Mouse (Mus musculus) myocyte (in vitro differentiated cells): ENCODE results near the gene Dusp15. TPM values are rescaled to one million over a fixed set of nuclear protein-coding genes. Genes with fewer than 3 reads are reported as not detected.

Experiments
- H3K27me3 ChIP-seq: one replicate; pipeline ENCODE4 v1.6.1; 2011; ENCODE audit not compliant: control insufficient read depth, insufficient read depth, insufficient read length
- H3K36me3 ChIP-seq: one replicate; pipeline ENCODE4 v1.6.1; 2011; ENCODE audit not compliant: control insufficient read depth, insufficient read depth
- H3K4me2 ChIP-seq: one replicate; pipeline ENCODE4 v1.6.1; 2011; ENCODE audit warnings: low read depth, control low read depth
- H3K4me3 ChIP-seq: one replicate; pipeline ENCODE4 v1.5.1; 2011; ENCODE audit warnings: mild to moderate bottlenecking, control low read depth, moderate library complexity
- H3K79me2 ChIP-seq: one replicate; pipeline ENCODE4 v1.6.1; 2011; ENCODE audit not compliant: control insufficient read depth, insufficient read depth
- H3ac ChIP-seq: one replicate; pipeline ENCODE4 v1.6.1; 2011; ENCODE audit not compliant: control insufficient read depth, insufficient read length
- CEBPB ChIP-seq: IDR thresholded peaks from 2 replicates; pipeline ENCODE4 v1.6.1; 2011; ENCODE audit warnings: mild to moderate bottlenecking, moderate library complexity; ENCODE audit not compliant: poor library complexity, insufficient read depth, severe bottlenecking
- E2F4 ChIP-seq: IDR thresholded peaks from one replicate; pipeline ENCODE4 v1.6.1; 2011; ENCODE audit warnings: mild to moderate bottlenecking, control low read depth, moderate library complexity; ENCODE audit not compliant: insufficient read depth
- MAX ChIP-seq: IDR thresholded peaks from one replicate; pipeline ENCODE4 v1.6.1; 2011; ENCODE audit warnings: low read depth, mild to moderate bottlenecking, control low read depth
- MYOD1 ChIP-seq, 3 experiments: IDR thresholded peaks; one replicate each; pipeline ENCODE4 v1.6.1; 2011; ENCODE audit warnings: control low read depth in 2 of 3, low read depth in 2 of 3, mild to moderate bottlenecking in 2 of 3, moderate library complexity in 1 of 3; ENCODE audit not compliant: insufficient read length in 2 of 3, control insufficient read depth in 1 of 3
- MYOG ChIP-seq, 3 experiments: IDR thresholded peaks; one replicate each; pipeline ENCODE4 v1.6.1; 2011; ENCODE audit warnings: control low read depth in 2 of 3, low read depth in 2 of 3, mild to moderate bottlenecking in 2 of 3; ENCODE audit not compliant: insufficient read length in 2 of 3, control insufficient read depth in 1 of 3, insufficient read depth in 1 of 3
- POLR2A ChIP-seq: IDR thresholded peaks from one replicate; pipeline ENCODE4 v1.6.1; 2011; ENCODE audit warnings: low read depth, mild to moderate bottlenecking, control low read depth, moderate library complexity; ENCODE audit not compliant: insufficient read length
- POLR2AphosphoS2 ChIP-seq: IDR thresholded peaks from one replicate; pipeline ENCODE4 v1.6.1; 2011; ENCODE audit warnings: low read depth, control low read depth; ENCODE audit not compliant: insufficient read length
- REST ChIP-seq: IDR thresholded peaks from one replicate; pipeline ENCODE4 v1.6.1; 2011; ENCODE audit warnings: mild to moderate bottlenecking, control low read depth, moderate library complexity; ENCODE audit not compliant: insufficient read depth, insufficient read length
- SRF ChIP-seq: IDR thresholded peaks from one replicate; pipeline ENCODE4 v1.6.1; 2011; ENCODE audit warnings: low read depth; ENCODE audit not compliant: control insufficient read depth, insufficient read length
- TCF12 ChIP-seq: IDR thresholded peaks from one replicate; pipeline ENCODE4 v1.6.1; 2011; ENCODE audit warnings: mild to moderate bottlenecking, control low read depth; ENCODE audit not compliant: poor library complexity, insufficient read depth, severe bottlenecking
- TCF3 ChIP-seq: IDR thresholded peaks from one replicate; pipeline ENCODE4 v1.6.1; 2011; ENCODE audit warnings: low read depth, control low read depth; ENCODE audit not compliant: insufficient read length
- USF1 ChIP-seq: IDR thresholded peaks from one replicate; pipeline ENCODE4 v1.6.1; 2011; ENCODE audit warnings: low read depth, mild to moderate bottlenecking, control low read depth, moderate library complexity
- polyA plus RNA-seq: library from polyadenylated mRNA; unstranded; fragments of >200 nt; fragmentation: generic; extraction: Trizol; gene quantifications from one replicate; pipeline ENCODE4 v1.2.1, GENCODE M21; 2012; ENCODE audit warnings: missing spikeins

Gene Dusp15
- polyA plus RNA-seq, 1 experiment, result 0.02 TPM

- no peak overlapping the region for H3K4me3 ChIP-seq
- H3K27me3 ChIP-seq, result peaks cover 72% of the 10 kb centered on the region
- no peak overlapping the region for H3K4me2 ChIP-seq
- no peak for TF ChIP-seq MYOD1 (IDR thresholded peaks at IDR 0.05; ENCODE audit: control insufficient read depth in 1 of 3, insufficient read length in 2 of 3, low read depth in 2 of 3)
- no peak for TF ChIP-seq CEBPB
- no peak for TF ChIP-seq TCF3
- no peak for TF ChIP-seq MYOG (IDR thresholded peaks at IDR 0.05; ENCODE audit: control insufficient read depth in 1 of 3, insufficient read depth in 1 of 3, insufficient read length in 2 of 3, low read depth in 2 of 3)
- no peak for TF ChIP-seq USF1
- TF ChIP-seq TCF12, result no peak
- no peak for TF ChIP-seq POLR2AphosphoS2
- TF ChIP-seq POLR2A, result no peak
- H3K36me3 ChIP-seq, result no peaks in the 10 kb centered on the region
- H3ac ChIP-seq, result no peak overlapping the region
- no peaks in the 10 kb centered on the region for H3K79me2 ChIP-seq
Measured at GRCm38 (mm10) chr2:152976991-152977390, 25.5 kb upstream of the Dusp15 start.

- TF ChIP-seq SRF (no peak), REST (no peak), E2F4 (no peak), MAX (no peak), MYOD1 (IDR thresholded peaks at IDR 0.05; ENCODE audit: control insufficient read depth in 1 of 3, insufficient read length in 2 of 3, low read depth in 2 of 3) (no peak), TCF12 (no peak), POLR2AphosphoS2 (no peak), MYOG (IDR thresholded peaks at IDR 0.05; ENCODE audit: control insufficient read depth in 1 of 3, insufficient read depth in 1 of 3, insufficient read length in 2 of 3, low read depth in 2 of 3) (no peak), POLR2A (no peak), CEBPB (no peak)
- Histone ChIP-seq H3ac (no peak overlapping the region), H3K79me2 (no peaks in the 10 kb centered on the region), H3K36me3 (no peaks in the 10 kb centered on the region), H3K27me3 (peaks cover 15% of the 10 kb centered on the region), H3K4me2 (no peak overlapping the region), H3K4me3 (no peak overlapping the region)
Measured at GRCm38 (mm10) chr2:152965555-152965954, 14.1 kb upstream of the Dusp15 start.

DNA sequence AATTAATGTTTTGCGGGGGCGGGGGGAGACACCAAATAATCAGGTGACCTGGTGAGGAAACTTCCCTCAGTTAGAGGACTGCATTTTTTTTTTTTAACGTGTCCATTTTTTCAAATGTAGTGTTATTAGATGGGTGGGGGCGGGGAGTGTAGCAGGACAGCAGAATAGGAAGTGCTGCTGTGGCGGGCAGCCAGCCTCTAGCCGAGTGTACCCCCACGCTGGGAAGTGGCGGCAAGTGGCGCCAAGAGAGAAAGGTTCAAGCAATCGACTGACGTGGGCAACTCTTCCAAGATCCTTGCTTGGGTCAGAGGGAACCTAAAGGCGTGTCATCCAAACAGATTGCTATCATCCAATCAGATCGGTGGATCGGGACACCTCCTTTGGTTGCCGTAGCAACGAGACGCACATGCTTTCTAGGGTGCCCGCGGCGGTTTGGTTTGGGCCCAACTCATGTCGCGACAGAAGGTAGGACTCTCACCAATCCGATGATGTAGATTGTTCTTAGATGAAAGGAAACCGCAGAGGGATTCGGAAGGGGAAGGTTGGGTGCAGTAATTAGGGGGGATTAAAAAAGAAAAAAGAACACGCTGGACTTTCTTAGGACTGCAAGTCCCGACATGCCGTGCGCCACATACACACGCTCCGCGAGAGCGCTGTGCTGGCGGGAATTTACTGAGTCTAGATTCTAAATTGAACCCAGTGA lies 10.7 kb upstream of the Dusp15 start, which contains the start of gene Ttll9:
TSS of gene Ttll9 (plus strand) at position 395 of the 703 bp plus-strand sequence.
- H3K79me2 ChIP-seq, result no peaks in the 10 kb centered on the region
- H3K27me3 ChIP-seq, result peaks cover 32% of the 10 kb centered on the region
- peak within 1 kb of the TSS; percentile 22 for H3K4me2 ChIP-seq
- no peak within 1 kb of the TSS for H3K4me3 ChIP-seq
- no peak within 1 kb of the TSS for H3ac ChIP-seq
- no peak for TF ChIP-seq POLR2A
- no peak for TF ChIP-seq E2F4
- TF ChIP-seq POLR2AphosphoS2, result no peak
- TF ChIP-seq USF1, result no peak
- no peak for TF ChIP-seq TCF3
- no peak for TF ChIP-seq MYOD1 (IDR thresholded peaks at IDR 0.05; ENCODE audit: control insufficient read depth in 1 of 3, insufficient read length in 2 of 3, low read depth in 2 of 3)
- TF ChIP-seq MYOG (IDR thresholded peaks at IDR 0.05; ENCODE audit: control insufficient read depth in 1 of 3, insufficient read depth in 1 of 3, insufficient read length in 2 of 3, low read depth in 2 of 3), result no peak
- TF ChIP-seq MAX, result no peak
- TF ChIP-seq SRF, result no peak
- no peak for TF ChIP-seq CEBPB
- H3K36me3 ChIP-seq, result no peaks in the 10 kb centered on the region

DNA sequence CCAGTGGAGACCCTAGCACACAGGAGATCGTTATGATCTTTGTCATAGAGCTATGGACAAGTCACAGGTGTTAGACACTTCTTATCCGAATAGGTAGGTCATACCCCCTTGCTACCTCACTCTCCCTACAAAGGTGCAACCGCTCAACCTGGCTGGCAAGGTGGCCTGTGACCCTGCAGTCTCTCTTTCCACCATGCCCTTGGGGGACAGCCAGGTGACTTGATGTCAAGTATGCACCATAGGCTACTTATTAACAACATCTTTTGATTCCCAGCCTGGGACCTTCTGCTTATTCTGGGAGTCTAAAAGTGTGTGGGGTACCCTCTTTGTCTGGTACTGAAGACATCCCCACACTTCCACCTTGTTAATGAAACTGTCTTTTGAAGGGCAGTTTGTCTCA lies 6.6 kb upstream of the Dusp15 start:
- TF ChIP-seq USF1, result no peak
- TF ChIP-seq SRF, result no peak
- TF ChIP-seq E2F4, result no peak
- no peak for TF ChIP-seq TCF3
- no peak for TF ChIP-seq CEBPB
- no peak for TF ChIP-seq MYOG (IDR thresholded peaks at IDR 0.05; ENCODE audit: control insufficient read depth in 1 of 3, insufficient read depth in 1 of 3, insufficient read length in 2 of 3, low read depth in 2 of 3)
- Histone ChIP-seq H3K27me3 (peaks cover 58% of the 10 kb centered on the region), H3K36me3 (no peaks in the 10 kb centered on the region), H3K4me3 (no peak overlapping the region), H3K4me2 (no peak overlapping the region), H3ac (no peak overlapping the region), H3K79me2 (no peaks in the 10 kb centered on the region)
